Mouse (Mus musculus): Measurements from ENCODE around the gene Gnat2. TPM values are rescaled to one million over a fixed set of nuclear protein-coding genes. Genes with fewer than 3 reads are reported as not detected.

Gnat2 gene
- polyA plus RNA-seq, 1 experiment from 2014 or later: 1.6 TPM

- H3K36me3 ChIP-seq (ENCODE audit: control insufficient read depth, insufficient read depth, low read length): no peaks in the 10 kb centered on the region
- no peaks in the 10 kb centered on the region for H3K4me1 ChIP-seq (ENCODE audit: control insufficient read depth, insufficient read depth, low read length)
- H3K9me3 ChIP-seq (ENCODE audit: control insufficient read depth, low read length): no peaks in the 10 kb centered on the region
- no peak overlapping the region for H3K27ac ChIP-seq (replicated peaks; ENCODE audit: low read depth, low read length)
- no peak overlapping the region for H3K9ac ChIP-seq (ENCODE audit: low read length)
- 77% methylated on average over 9 of the region's 9 CpGs for whole genome bisulfite sequencing
- H3K27me3 ChIP-seq (ENCODE audit: control insufficient read depth, insufficient read depth, low read length): no peaks in the 10 kb centered on the region
- no peak overlapping the region for H3K4me3 ChIP-seq (ENCODE audit: low read depth, low read length)
- no peak overlapping the region for H3K4me2 ChIP-seq (ENCODE audit: low read depth, severe bottlenecking)
- ATAC-seq (ENCODE audit: insufficient number of reproducible peaks, low FRiP score, low TSS enrichment, low read depth): no peak
- no peak for DNase-seq (ENCODE audit: low spot score)
Observed at GRCm38 (mm10) chr3:108065551-108065950, 27.0 kb upstream of the Gnat2 start.

- no peaks in the 10 kb centered on the region for H3K9me3 ChIP-seq (ENCODE audit: control insufficient read depth, low read length)
- no peak overlapping the region for H3K4me3 ChIP-seq (ENCODE audit: low read depth, low read length)
- no peaks in the 10 kb centered on the region for H3K27me3 ChIP-seq (ENCODE audit: control insufficient read depth, insufficient read depth, low read length)
- WGBS: 74% methylated on average over 6 of the region's 6 CpGs
- H3K4me2 ChIP-seq (ENCODE audit: low read depth, severe bottlenecking): no peak overlapping the region
- DNase-seq (ENCODE audit: low spot score) (no peak), ATAC-seq (ENCODE audit: insufficient number of reproducible peaks, low FRiP score, low TSS enrichment, low read depth) (no peak)
- H3K36me3 ChIP-seq (ENCODE audit: control insufficient read depth, insufficient read depth, low read length): 0 out of 2 replicates have a peak, but pooled peaks cover 2% of the 10 kb centered on the region
- H3K27ac ChIP-seq (replicated peaks; ENCODE audit: low read depth, low read length): no peak overlapping the region
- no peaks in the 10 kb centered on the region for H3K4me1 ChIP-seq (ENCODE audit: control insufficient read depth, insufficient read depth, low read length)
- H3K9ac ChIP-seq (ENCODE audit: low read length): no peak overlapping the region
Observed at GRCm38 (mm10) chr3:108067370-108067934, 25.1 kb upstream of the Gnat2 start.

GRCm38 (mm10) chr3:108068826-108069225, 23.8 kb upstream of the Gnat2 start:
- WGBS: 7% methylated on average over 1 of the region's 1 CpGs
- Histone ChIP-seq H3K9ac (ENCODE audit: low read length) (no peak overlapping the region), H3K4me2 (ENCODE audit: low read depth, severe bottlenecking) (no peak overlapping the region), H3K4me3 (ENCODE audit: low read depth, low read length) (no peak overlapping the region), H3K4me1 (ENCODE audit: control insufficient read depth, insufficient read depth, low read length) (no peaks in the 10 kb centered on the region), H3K27ac (replicated peaks; ENCODE audit: low read depth, low read length) (no peak overlapping the region), H3K9me3 (ENCODE audit: control insufficient read depth, low read length) (no peaks in the 10 kb centered on the region), H3K27me3 (ENCODE audit: control insufficient read depth, insufficient read depth, low read length) (no peaks in the 10 kb centered on the region), H3K36me3 (ENCODE audit: control insufficient read depth, insufficient read depth, low read length) (0 out of 2 replicates have a peak, but pooled peaks cover 2% of the 10 kb centered on the region)
- no peak for DNase-seq (ENCODE audit: low spot score)
- no peak for ATAC-seq (ENCODE audit: insufficient number of reproducible peaks, low FRiP score, low TSS enrichment, low read depth)

GRCm38 (mm10) chr3:108069231-108069870, 23.2 kb upstream of the Gnat2 start:
- no peak overlapping the region for H3K27ac ChIP-seq (replicated peaks; ENCODE audit: low read depth, low read length)

GRCm38 (mm10) chr3:108070295-108071293, 22.0 kb upstream of the Gnat2 start:
- no peak overlapping the region for H3K4me3 ChIP-seq (ENCODE audit: low read depth, low read length)
- peaks cover 5% of the 10 kb centered on the region; the same call in 1 of the 2 replicates for H3K36me3 ChIP-seq (ENCODE audit: control insufficient read depth, insufficient read depth, low read length)
- H3K4me1 ChIP-seq (ENCODE audit: control insufficient read depth, insufficient read depth, low read length): no peaks in the 10 kb centered on the region
- no peaks in the 10 kb centered on the region for H3K27me3 ChIP-seq (ENCODE audit: control insufficient read depth, insufficient read depth, low read length)
- no peak overlapping the region for H3K9ac ChIP-seq (ENCODE audit: low read length)
- H3K27ac ChIP-seq (replicated peaks; ENCODE audit: low read depth, low read length): no peak overlapping the region
- WGBS: 63% methylated on average over 10 of the region's 10 CpGs
- H3K4me2 ChIP-seq (ENCODE audit: low read depth, severe bottlenecking): no peak overlapping the region
- H3K9me3 ChIP-seq (ENCODE audit: control insufficient read depth, low read length): no peaks in the 10 kb centered on the region
- ATAC-seq (ENCODE audit: insufficient number of reproducible peaks, low FRiP score, low TSS enrichment, low read depth) (no peak), DNase-seq (ENCODE audit: low spot score) (peak; percentile 74)

More at GRCm38 (mm10) chr3:108069231-108069870, 23.2 kb upstream of the Gnat2 start:
- H3K27me3 ChIP-seq (ENCODE audit: control insufficient read depth, insufficient read depth, low read length): no peaks in the 10 kb centered on the region
- no peak overlapping the region for H3K4me2 ChIP-seq (ENCODE audit: low read depth, severe bottlenecking)
- H3K4me3 ChIP-seq (ENCODE audit: low read depth, low read length): no peak overlapping the region
- no peak overlapping the region for H3K9ac ChIP-seq (ENCODE audit: low read length)
- 0 out of 2 replicates have a peak, but pooled peaks cover 2% of the 10 kb centered on the region for H3K36me3 ChIP-seq (ENCODE audit: control insufficient read depth, insufficient read depth, low read length)
- H3K9me3 ChIP-seq (ENCODE audit: control insufficient read depth, low read length): no peaks in the 10 kb centered on the region
- DNase-seq (ENCODE audit: low spot score) (no peak), ATAC-seq (ENCODE audit: insufficient number of reproducible peaks, low FRiP score, low TSS enrichment, low read depth) (no peak)
- no peaks in the 10 kb centered on the region for H3K4me1 ChIP-seq (ENCODE audit: control insufficient read depth, insufficient read depth, low read length)
- 66% methylated on average over 13 of the region's 13 CpGs for WGBS

GRCm38 (mm10) chr3:108072983-108073569, 19.5 kb upstream of the Gnat2 start:
- 84% methylated on average over 10 of the region's 10 CpGs for WGBS
- Histone ChIP-seq H3K27me3 (ENCODE audit: control insufficient read depth, insufficient read depth, low read length) (no peaks in the 10 kb centered on the region), H3K27ac (replicated peaks; ENCODE audit: low read depth, low read length) (no peak overlapping the region), H3K4me3 (ENCODE audit: low read depth, low read length) (no peak overlapping the region), H3K4me2 (ENCODE audit: low read depth, severe bottlenecking) (no peak overlapping the region), H3K9ac (ENCODE audit: low read length) (no peak overlapping the region), H3K4me1 (ENCODE audit: control insufficient read depth, insufficient read depth, low read length) (no peaks in the 10 kb centered on the region), H3K36me3 (ENCODE audit: control insufficient read depth, insufficient read depth, low read length) (peaks cover 19% of the 10 kb centered on the region; the same call in 1 of the 2 replicates), H3K9me3 (ENCODE audit: control insufficient read depth, low read length) (no peaks in the 10 kb centered on the region)
- no peak for DNase-seq (ENCODE audit: low spot score)
- ATAC-seq (ENCODE audit: insufficient number of reproducible peaks, low FRiP score, low TSS enrichment, low read depth): no peak

- WGBS: 93% methylated on average over 9 of the region's 9 CpGs
Observed at GRCm38 (mm10) chr3:108076836-108077235, 15.8 kb upstream of the Gnat2 start.

GRCm38 (mm10) chr3:108081681-108082080, 10.9 kb upstream of the Gnat2 start:
- Histone ChIP-seq H3K27ac (replicated peaks; ENCODE audit: low read depth, low read length) (no peak overlapping the region), H3K36me3 (ENCODE audit: control insufficient read depth, insufficient read depth, low read length) (peaks cover 9% of the 10 kb centered on the region), H3K4me1 (ENCODE audit: control insufficient read depth, insufficient read depth, low read length) (peaks cover 25% of the 10 kb centered on the region; the same call in 1 of the 2 replicates), H3K4me2 (ENCODE audit: low read depth, severe bottlenecking) (peak overlapping the region; percentile 22; the same call in 1 of the 2 replicates), H3K4me3 (ENCODE audit: low read depth, low read length) (no peak overlapping the region), H3K9ac (ENCODE audit: low read length) (no peak overlapping the region), H3K9me3 (ENCODE audit: control insufficient read depth, low read length) (no peaks in the 10 kb centered on the region), H3K27me3 (ENCODE audit: control insufficient read depth, insufficient read depth, low read length) (no peaks in the 10 kb centered on the region)
- DNase-seq (ENCODE audit: low spot score) (no peak), ATAC-seq (ENCODE audit: insufficient number of reproducible peaks, low FRiP score, low TSS enrichment, low read depth) (no peak)
- WGBS: 72% methylated on average over 4 of the region's 4 CpGs

More at GRCm38 (mm10) chr3:108076836-108077235, 15.8 kb upstream of the Gnat2 start:
- Histone ChIP-seq H3K9ac (ENCODE audit: low read length) (no peak overlapping the region), H3K4me1 (ENCODE audit: control insufficient read depth, insufficient read depth, low read length) (no peaks in the 10 kb centered on the region), H3K36me3 (ENCODE audit: control insufficient read depth, insufficient read depth, low read length) (peaks cover 23% of the 10 kb centered on the region), H3K27me3 (ENCODE audit: control insufficient read depth, insufficient read depth, low read length) (no peaks in the 10 kb centered on the region), H3K27ac (replicated peaks; ENCODE audit: low read depth, low read length) (no peak overlapping the region), H3K4me2 (ENCODE audit: low read depth, severe bottlenecking) (no peak overlapping the region), H3K4me3 (ENCODE audit: low read depth, low read length) (no peak overlapping the region), H3K9me3 (ENCODE audit: control insufficient read depth, low read length) (no peaks in the 10 kb centered on the region)
- no peak for ATAC-seq (ENCODE audit: insufficient number of reproducible peaks, low FRiP score, low TSS enrichment, low read depth)
- no peak for DNase-seq (ENCODE audit: low spot score)
